Mouse (Mus musculus): ENCODE measurements at regions not wholly inside any gene's neighbourhood (a gene's known extent, or its start where the extent isn't known, plus 50 kb on each side); places are given as distances from the start of the nearest gene placed in this dataset.

DNA sequence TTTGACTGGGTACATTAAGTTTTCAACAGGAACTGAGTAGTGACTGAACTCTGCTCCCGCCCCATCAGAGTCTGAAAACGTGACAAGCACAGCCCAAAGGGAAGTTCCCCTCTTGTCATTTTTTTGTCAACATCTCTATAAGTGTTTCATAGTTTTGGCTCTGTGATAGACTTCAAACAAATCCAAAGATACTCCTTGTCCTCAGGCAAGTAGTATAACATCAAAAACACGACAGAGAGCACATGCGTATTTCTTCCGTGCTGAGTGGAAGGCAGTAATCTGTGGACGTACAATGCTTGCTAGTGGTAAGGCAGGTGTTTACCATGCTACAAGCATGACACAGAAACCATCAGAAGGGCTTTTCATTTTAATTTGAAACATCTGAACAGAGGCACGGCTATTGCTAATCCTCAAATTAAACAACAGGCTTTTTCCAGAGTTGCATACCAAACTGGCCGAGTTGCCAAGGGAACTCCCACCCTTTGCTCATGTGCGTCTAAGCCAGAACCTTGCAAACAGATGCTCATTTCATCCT, 101.7 kb upstream of the Tnfaip3 start:
- no peak overlapping the region for H3K4me3 ChIP-seq
- H3K27me3 ChIP-seq (ENCODE audit: control insufficient read depth, insufficient read depth, insufficient read length) = no peaks in the 10 kb centered on the region
- no peaks in the 10 kb centered on the region for H3K79me2 ChIP-seq (ENCODE audit: control insufficient read depth, insufficient read depth)
- no peaks in the 10 kb centered on the region for H3K36me3 ChIP-seq (ENCODE audit: control insufficient read depth, insufficient read depth)
- TF ChIP-seq MYOD1 (IDR thresholded peaks at IDR 0.05; ENCODE audit: control insufficient read depth in 1 of 3, insufficient read length in 2 of 3, low read depth in 2 of 3) = no peak
- no peak for TF ChIP-seq MAX (IDR thresholded peaks at IDR 0.05; ENCODE audit: low read depth)
- H3K4me2 ChIP-seq (ENCODE audit: low read depth) = no peak overlapping the region
- no peak overlapping the region for H3ac ChIP-seq (ENCODE audit: control insufficient read depth, insufficient read length)

DNA sequence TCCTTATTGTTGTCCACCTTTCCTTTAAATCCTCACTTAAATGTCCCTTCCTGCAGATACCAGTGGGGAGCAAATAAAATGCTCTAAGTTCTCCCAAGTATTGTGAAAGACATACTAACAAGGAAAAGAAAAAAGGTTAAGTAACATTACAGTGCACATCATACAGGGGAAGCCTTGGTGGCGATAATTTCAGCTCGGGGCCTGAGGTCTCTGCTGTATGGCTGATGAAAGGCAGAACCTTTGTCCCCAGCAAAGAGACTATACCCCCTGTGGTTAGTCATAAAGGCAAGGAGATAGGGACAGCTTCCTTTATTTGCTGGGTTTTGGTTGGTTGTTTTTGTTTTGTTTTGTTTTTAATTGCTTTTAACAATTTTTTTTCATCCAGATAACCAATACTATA, 97.0 kb upstream of the Tnfaip3 start:
- Histone ChIP-seq H3K36me3 (ENCODE audit: control insufficient read depth, insufficient read depth) (no peaks in the 10 kb centered on the region), H3ac (ENCODE audit: control insufficient read depth, insufficient read length) (no peak overlapping the region), H3K4me3 (no peak overlapping the region), H3K4me2 (ENCODE audit: low read depth) (no peak overlapping the region), H3K79me2 (ENCODE audit: control insufficient read depth, insufficient read depth) (no peaks in the 10 kb centered on the region), H3K27me3 (ENCODE audit: control insufficient read depth, insufficient read depth, insufficient read length) (no peaks in the 10 kb centered on the region)
- TF ChIP-seq MYOG (IDR thresholded peaks at IDR 0.05; ENCODE audit: control insufficient read depth in 1 of 3, insufficient read depth in 1 of 3, insufficient read length in 2 of 3, low read depth in 2 of 3) (no peak), TCF12 (IDR thresholded peaks at IDR 0.05; ENCODE audit: insufficient read depth, poor library complexity, severe bottlenecking) (no peak), USF1 (IDR thresholded peaks at IDR 0.05; ENCODE audit: low read depth) (no peak), MAX (IDR thresholded peaks at IDR 0.05; ENCODE audit: low read depth) (no peak), SRF (IDR thresholded peaks at IDR 0.05; ENCODE audit: control insufficient read depth, insufficient read length, low read depth) (no peak), MYOD1 (IDR thresholded peaks at IDR 0.05; ENCODE audit: control insufficient read depth in 1 of 3, insufficient read length in 2 of 3, low read depth in 2 of 3) (no peak), REST (IDR thresholded peaks at IDR 0.05; ENCODE audit: insufficient read depth, insufficient read length) (no peak), E2F4 (IDR thresholded peaks at IDR 0.05; ENCODE audit: insufficient read depth) (no peak), TCF3 (IDR thresholded peaks at IDR 0.05; ENCODE audit: insufficient read length, low read depth) (no peak), POLR2AphosphoS2 (IDR thresholded peaks at IDR 0.05; ENCODE audit: insufficient read length, low read depth) (no peak), POLR2A (IDR thresholded peaks at IDR 0.05; ENCODE audit: insufficient read length, low read depth) (no peak), CEBPB (IDR thresholded peaks at IDR 0.05; ENCODE audit: insufficient read depth, poor library complexity, severe bottlenecking) (no peak)

DNA sequence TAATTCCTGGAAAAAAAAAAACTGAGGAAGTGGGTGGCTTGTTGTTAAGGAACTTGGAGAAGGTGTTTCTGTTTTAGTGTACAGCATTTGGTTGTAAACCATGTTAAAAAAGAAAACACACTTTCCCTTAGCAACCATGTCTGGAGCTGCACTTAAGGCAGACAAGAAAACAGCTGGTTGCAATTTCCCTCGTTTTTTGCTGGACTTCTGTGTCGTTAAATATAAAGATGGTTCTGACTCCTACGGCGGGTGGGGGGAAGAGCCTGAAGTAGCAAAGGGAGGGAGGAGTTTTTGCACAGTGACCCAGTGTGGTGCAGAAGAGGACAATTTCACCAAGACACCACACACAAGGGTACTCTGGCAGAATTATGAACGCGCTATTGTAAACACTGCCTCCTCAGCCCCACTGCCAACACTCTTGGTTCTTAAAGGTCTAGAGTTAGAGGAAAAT, 89.8 kb upstream of the Tnfaip3 start:
- no peaks in the 10 kb centered on the region for H3K27me3 ChIP-seq (ENCODE audit: control insufficient read depth, insufficient read depth, insufficient read length)
- no peaks in the 10 kb centered on the region for H3K36me3 ChIP-seq (ENCODE audit: control insufficient read depth, insufficient read depth)
- H3K79me2 ChIP-seq (ENCODE audit: control insufficient read depth, insufficient read depth) = no peaks in the 10 kb centered on the region
- H3ac ChIP-seq (ENCODE audit: control insufficient read depth, insufficient read length) = no peak overlapping the region
- no peak overlapping the region for H3K4me2 ChIP-seq (ENCODE audit: low read depth)
- H3K4me3 ChIP-seq = no peak overlapping the region
- TF ChIP-seq MYOD1 (IDR thresholded peaks at IDR 0.05; ENCODE audit: control insufficient read depth in 1 of 3, insufficient read length in 2 of 3, low read depth in 2 of 3) = no peak
- TF ChIP-seq TCF3 (IDR thresholded peaks at IDR 0.05; ENCODE audit: insufficient read length, low read depth) = no peak
- TF ChIP-seq E2F4 (IDR thresholded peaks at IDR 0.05; ENCODE audit: insufficient read depth) = no peak
- TF ChIP-seq CEBPB (IDR thresholded peaks at IDR 0.05; ENCODE audit: insufficient read depth, poor library complexity, severe bottlenecking) = no peak
- TF ChIP-seq MAX (IDR thresholded peaks at IDR 0.05; ENCODE audit: low read depth) = no peak
- no peak for TF ChIP-seq REST (IDR thresholded peaks at IDR 0.05; ENCODE audit: insufficient read depth, insufficient read length)
- no peak for TF ChIP-seq POLR2A (IDR thresholded peaks at IDR 0.05; ENCODE audit: insufficient read length, low read depth)
- TF ChIP-seq MYOG (IDR thresholded peaks at IDR 0.05; ENCODE audit: control insufficient read depth in 1 of 3, insufficient read depth in 1 of 3, insufficient read length in 2 of 3, low read depth in 2 of 3) = no peak
- TF ChIP-seq USF1 (IDR thresholded peaks at IDR 0.05; ENCODE audit: low read depth) = no peak
- TF ChIP-seq TCF12 (IDR thresholded peaks at IDR 0.05; ENCODE audit: insufficient read depth, poor library complexity, severe bottlenecking) = no peak

DNA sequence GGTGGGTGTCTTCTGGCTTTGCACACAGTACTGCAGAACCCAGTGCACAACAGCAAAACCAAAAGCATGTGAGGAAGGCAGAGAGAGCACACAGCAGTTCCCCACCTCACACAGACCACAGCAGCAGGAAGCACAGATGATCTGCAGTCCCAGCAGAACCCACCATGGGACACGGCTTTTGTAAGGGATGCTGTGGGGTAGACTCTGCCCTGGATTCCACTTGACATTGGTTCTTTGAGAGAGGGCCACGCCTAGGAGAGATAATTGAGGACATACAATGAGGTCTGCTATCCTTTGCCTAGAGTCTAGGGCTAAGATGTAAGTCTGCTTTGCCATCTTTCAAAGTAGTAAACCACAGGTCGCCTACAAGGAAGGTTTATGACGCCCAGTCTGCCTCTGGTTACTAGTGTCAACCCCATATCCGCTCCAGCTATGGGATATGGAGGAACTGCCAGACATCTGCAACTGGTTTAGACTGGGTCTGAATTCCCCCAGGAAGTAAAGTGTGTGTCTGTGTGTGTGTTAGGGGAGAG, 89.3 kb upstream of the Tnfaip3 start:
- Histone ChIP-seq H3K79me2 (ENCODE audit: control insufficient read depth, insufficient read depth) (no peaks in the 10 kb centered on the region), H3K36me3 (ENCODE audit: control insufficient read depth, insufficient read depth) (no peaks in the 10 kb centered on the region)
- TF ChIP-seq REST (IDR thresholded peaks at IDR 0.05; ENCODE audit: insufficient read depth, insufficient read length) (no peak), MYOG (IDR thresholded peaks at IDR 0.05; ENCODE audit: control insufficient read depth in 1 of 3, insufficient read depth in 1 of 3, insufficient read length in 2 of 3, low read depth in 2 of 3) (no peak), USF1 (IDR thresholded peaks at IDR 0.05; ENCODE audit: low read depth) (no peak), MYOD1 (IDR thresholded peaks at IDR 0.05; ENCODE audit: control insufficient read depth in 1 of 3, insufficient read length in 2 of 3, low read depth in 2 of 3) (no peak), E2F4 (IDR thresholded peaks at IDR 0.05; ENCODE audit: insufficient read depth) (no peak), CEBPB (IDR thresholded peaks at IDR 0.05; ENCODE audit: insufficient read depth, poor library complexity, severe bottlenecking) (no peak), SRF (IDR thresholded peaks at IDR 0.05; ENCODE audit: control insufficient read depth, insufficient read length, low read depth) (no peak), POLR2AphosphoS2 (IDR thresholded peaks at IDR 0.05; ENCODE audit: insufficient read length, low read depth) (no peak), MAX (IDR thresholded peaks at IDR 0.05; ENCODE audit: low read depth) (no peak), TCF3 (IDR thresholded peaks at IDR 0.05; ENCODE audit: insufficient read length, low read depth) (no peak), POLR2A (IDR thresholded peaks at IDR 0.05; ENCODE audit: insufficient read length, low read depth) (no peak), TCF12 (IDR thresholded peaks at IDR 0.05; ENCODE audit: insufficient read depth, poor library complexity, severe bottlenecking) (no peak)

More for the DNA sequence above, 89.3 kb upstream of the Tnfaip3 start:
- no peak overlapping the region for H3ac ChIP-seq (ENCODE audit: control insufficient read depth, insufficient read length)
- H3K27me3 ChIP-seq (ENCODE audit: control insufficient read depth, insufficient read depth, insufficient read length) = no peaks in the 10 kb centered on the region
- no peak overlapping the region for H3K4me2 ChIP-seq (ENCODE audit: low read depth)
- H3K4me3 ChIP-seq = no peak overlapping the region
